Mouse (Mus musculus) cerebellum, adult 2 months (tissue): ENCODE measurements at regions not wholly inside any gene's neighbourhood (a gene's known extent, or its start where the extent isn't known, plus 50 kb on each side); places are given as distances from the start of the nearest gene placed in this dataset.

Experiments
- DNase-seq, 2 experiments: peaks; one replicate each; pipeline ENCODE4 v3.0.0; 2021
- H3K27ac ChIP-seq: fragments of 200-500 bp; 2 replicates; pipeline ENCODE4 v1.5.1; 2012; ENCODE audit warnings: low read length, control low read depth, inconsistent platforms; ENCODE audit not compliant: insufficient read depth
- H3K27me3 ChIP-seq: fragments of 200-500 bp; 2 replicates; pipeline ENCODE4 v1.6.1; 2012; ENCODE audit warnings: inconsistent platforms, mild to moderate bottlenecking, low read length, moderate library complexity; ENCODE audit not compliant: control insufficient read depth, insufficient read depth
- H3K4me1 ChIP-seq: fragments of 200-500 bp; 2 replicates; pipeline ENCODE4 v1.6.1; 2011; ENCODE audit warnings: low read length; ENCODE audit not compliant: control insufficient read depth, insufficient read depth
- H3K4me3 ChIP-seq: fragments of 200-500 bp; replicated peaks from 2 replicates; pipeline ENCODE3; 2011; ENCODE audit warnings: mild to moderate bottlenecking, low read depth, low read length, control low read depth; ENCODE audit not compliant: insufficient read depth
- CTCF ChIP-seq: fragments of 200-500 bp; IDR thresholded peaks from 2 replicates; pipeline ENCODE4 v1.5.1; 2011; ENCODE audit warnings: low read depth, mild to moderate bottlenecking, control low read depth, low read length, moderate library complexity, borderline replicate concordance; ENCODE audit not compliant: insufficient read depth
- POLR2A ChIP-seq: fragments of 200-500 bp; IDR thresholded peaks from 2 replicates; pipeline ENCODE4 v1.6.1; 2011; ENCODE audit warnings: low read length, control low read depth, borderline replicate concordance; ENCODE audit not compliant: insufficient read depth
- WGBS: fragments of 180-500 bp; shearing (Covaris S2); methylation state at CpG from one replicate; pipeline ENCODE4 v1.1.7; 2018; 5-methylcytosine and 5-hydroxymethylcytosine counted together

GRCm38 (mm10) chr12:31168221-31168890, 72.2 kb upstream of the Gm6993 start:
- Histone ChIP-seq H3K4me3 (no peak overlapping the region), H3K27ac (no peak overlapping the region), H3K4me1 (no peaks in the 10 kb centered on the region), H3K27me3 (no peaks in the 10 kb centered on the region)
- peak in 1 of 2 experiments; percentile 17 for DNase-seq
- 55% methylated on average over 4 of the region's 4 CpGs for WGBS
- TF ChIP-seq POLR2A, result no peak
- no peak for TF ChIP-seq CTCF

DNA sequence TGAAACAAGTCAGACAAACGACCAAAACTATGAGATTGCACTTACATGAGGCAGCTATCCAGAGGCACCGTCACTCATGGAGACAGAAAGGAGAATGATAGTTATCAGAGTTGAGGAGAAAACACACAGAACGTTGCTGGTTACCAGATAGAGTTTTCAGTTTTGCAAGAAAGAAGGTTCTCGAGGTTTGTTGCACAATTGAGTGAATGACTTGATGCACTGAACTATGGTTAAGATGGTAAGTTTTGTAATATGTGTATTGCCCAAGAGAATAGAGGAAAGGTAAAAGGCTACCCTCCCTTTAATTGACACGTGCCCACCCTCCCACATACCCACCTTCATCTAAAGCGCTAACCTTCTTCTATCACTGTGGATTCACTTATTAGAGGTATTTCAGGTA, 70.5 kb upstream of the Gm6993 start:
- DNase-seq, result no peak

DNA sequence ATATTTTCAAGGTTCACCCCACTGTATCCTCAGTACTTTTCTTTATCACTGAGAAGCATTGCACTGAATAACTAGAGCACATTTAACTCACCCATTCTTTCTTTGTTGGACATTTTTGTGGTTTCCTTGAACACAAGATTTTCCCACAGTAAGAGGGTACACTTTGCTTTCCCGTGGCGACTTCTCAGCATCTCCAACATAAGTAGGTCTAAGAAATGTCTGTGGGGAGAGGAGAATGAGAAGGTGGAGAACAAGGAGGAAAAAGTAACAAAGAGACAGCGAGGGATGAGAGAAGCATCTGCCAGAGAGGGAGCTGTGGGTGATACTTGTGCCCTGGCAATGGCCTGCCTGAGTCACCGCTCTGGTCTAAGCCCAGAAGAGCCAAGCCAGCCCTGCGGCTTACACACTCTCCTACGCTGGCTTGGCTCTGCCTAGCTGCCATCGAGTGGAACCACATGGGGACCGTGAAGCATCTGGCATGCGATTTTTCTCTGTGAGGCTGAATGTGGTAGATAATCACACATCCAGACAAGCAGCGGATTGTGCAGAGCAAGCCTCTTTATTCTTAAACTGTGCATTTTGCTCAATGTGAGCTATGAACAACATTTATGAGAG, 69.9 kb upstream of the Gm6993 start:
- Histone ChIP-seq H3K27me3 (no peaks in the 10 kb centered on the region), H3K4me3 (no peak overlapping the region), H3K4me1 (no peaks in the 10 kb centered on the region), H3K27ac (no peak overlapping the region)
- no peak for TF ChIP-seq POLR2A
- no peak for TF ChIP-seq CTCF
- peak in 1 of 2 experiments; percentile 32 for DNase-seq
- WGBS, result 29% methylated on average over 10 of the region's 10 CpGs

More for the DNA sequence above, 70.5 kb upstream of the Gm6993 start:
- no peak overlapping the region for H3K27ac ChIP-seq
- no peaks in the 10 kb centered on the region for H3K27me3 ChIP-seq
- H3K4me3 ChIP-seq, result no peak overlapping the region
- 87% methylated on average over 6 of the region's 6 CpGs for WGBS
- H3K4me1 ChIP-seq, result no peaks in the 10 kb centered on the region
- TF ChIP-seq POLR2A (no peak), CTCF (no peak)

DNA sequence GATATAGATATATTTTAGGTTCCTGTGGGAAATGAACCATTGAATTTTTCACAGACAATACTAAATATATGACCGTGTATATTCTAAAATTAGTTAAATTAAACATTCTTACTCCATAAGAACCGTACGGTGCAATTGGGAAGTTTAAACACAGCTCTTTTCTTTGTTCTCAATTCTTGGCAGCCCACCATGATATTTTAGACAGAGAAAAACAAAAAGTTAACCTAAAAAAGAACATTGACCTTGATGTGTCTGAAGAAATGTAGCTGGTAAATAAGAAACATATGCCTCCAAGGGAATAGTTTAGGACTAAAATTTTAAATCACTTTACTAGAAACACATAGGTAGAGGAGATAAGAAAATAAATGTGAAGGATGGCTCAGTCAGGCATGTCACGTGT, 68.6 kb upstream of the Gm6993 start:
- WGBS, result 91% methylated on average over 4 of the region's 4 CpGs
- TF ChIP-seq CTCF, result no peak
- no peak for TF ChIP-seq POLR2A
- Histone ChIP-seq H3K4me1 (no peaks in the 10 kb centered on the region), H3K27me3 (no peaks in the 10 kb centered on the region), H3K27ac (no peak overlapping the region), H3K4me3 (no peak overlapping the region)
- no peak for DNase-seq

DNA sequence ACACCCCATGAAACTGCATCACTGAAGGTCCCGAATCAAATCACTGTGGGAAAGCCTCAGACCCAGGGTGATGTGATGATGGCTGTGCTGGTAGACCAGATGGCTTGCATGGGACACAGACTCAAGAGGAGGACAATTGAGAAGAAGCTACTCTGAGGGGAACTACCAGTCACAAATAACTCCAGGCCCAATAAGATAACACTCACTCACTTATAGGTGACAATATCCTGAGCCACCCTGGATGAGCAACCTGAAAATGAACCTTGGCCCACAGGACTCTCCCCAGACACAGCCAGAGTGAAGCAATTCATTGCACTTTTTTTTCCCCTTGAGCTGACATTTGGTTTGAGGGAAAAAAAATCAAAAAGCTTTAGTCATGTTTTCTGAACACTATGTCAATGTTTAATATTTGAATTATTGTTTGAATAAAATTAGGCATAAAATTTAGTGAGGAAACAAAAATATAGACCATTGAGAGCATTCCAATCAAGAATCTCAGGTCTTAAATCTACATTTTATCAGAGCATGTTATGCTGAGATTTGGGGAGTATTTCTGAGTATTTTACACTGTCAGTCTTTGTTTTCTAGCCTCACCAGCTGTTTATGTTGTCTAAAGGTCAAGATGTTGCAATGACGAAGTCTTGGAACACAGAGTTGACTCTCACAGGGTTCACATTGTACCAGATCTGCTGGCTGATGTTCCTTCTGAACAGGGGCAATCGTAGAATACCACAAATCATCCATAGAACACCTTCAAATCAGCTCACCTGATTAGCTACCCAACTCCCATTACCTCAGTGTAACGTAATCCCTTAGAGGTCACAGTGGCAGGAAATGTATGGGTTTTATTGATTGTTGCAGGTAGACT, 67.9 kb upstream of the Gm6993 start:
- TF ChIP-seq CTCF (no peak), POLR2A (no peak)
- Histone ChIP-seq H3K27me3 (no peaks in the 10 kb centered on the region), H3K4me3 (no peak overlapping the region), H3K4me1 (no peaks in the 10 kb centered on the region), H3K27ac (no peak overlapping the region)
- 83% methylated on average over 4 of the region's 4 CpGs for WGBS
- no peak for DNase-seq

DNA sequence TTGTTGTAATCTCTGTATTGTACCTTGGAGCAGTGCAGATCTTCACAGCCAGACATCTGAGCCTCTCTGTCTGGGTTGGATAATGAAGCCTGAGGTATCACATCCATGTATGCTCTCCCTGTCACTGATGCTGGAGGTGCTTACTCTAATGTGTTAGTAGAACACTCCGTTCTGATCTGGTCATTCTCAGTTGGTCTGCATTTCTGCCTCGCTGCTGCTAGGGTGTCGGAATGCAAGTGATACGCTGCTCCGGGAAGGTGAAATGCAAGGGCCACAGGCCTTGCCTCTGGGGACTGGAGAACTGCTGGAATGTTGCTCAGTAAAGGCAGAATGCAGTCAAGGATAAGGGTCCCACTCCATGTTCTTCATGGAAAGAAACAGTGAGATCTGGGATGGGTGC, 67.1 kb upstream of the Gm6993 start:
- no peaks in the 10 kb centered on the region for H3K27me3 ChIP-seq
- H3K27ac ChIP-seq, result no peak overlapping the region
- DNase-seq, result no peak
- WGBS, result 94% methylated on average over 5 of the region's 5 CpGs
- no peak for TF ChIP-seq CTCF
- no peak for TF ChIP-seq POLR2A
- no peaks in the 10 kb centered on the region for H3K4me1 ChIP-seq
- H3K4me3 ChIP-seq, result no peak overlapping the region

DNA sequence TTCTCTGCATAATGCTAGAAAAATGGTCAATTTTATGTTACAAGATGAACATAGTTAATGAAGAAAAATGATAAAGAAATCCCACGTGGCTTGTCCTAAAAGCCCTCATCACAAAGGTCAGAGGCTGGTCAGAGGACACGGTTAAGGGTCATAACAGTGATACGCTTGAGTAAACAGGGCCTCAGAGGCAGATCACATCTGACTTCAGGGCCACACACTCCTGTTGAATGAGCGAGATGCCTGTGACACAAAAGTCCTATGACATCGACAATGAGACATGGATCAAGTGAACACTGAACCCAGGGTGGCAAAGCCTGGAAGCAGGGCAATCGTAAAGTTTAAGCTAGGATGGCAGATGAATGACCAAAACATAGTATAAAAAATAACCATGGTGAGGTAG, 61.0 kb upstream of the Gm6993 start:
- DNase-seq, result no peak
- no peaks in the 10 kb centered on the region for H3K4me1 ChIP-seq
- no peak overlapping the region for H3K27ac ChIP-seq
- 34% methylated on average over 6 of the region's 6 CpGs for WGBS
- H3K27me3 ChIP-seq, result no peaks in the 10 kb centered on the region
- TF ChIP-seq POLR2A (no peak), CTCF (no peak)
- no peak overlapping the region for H3K4me3 ChIP-seq

GRCm38 (mm10) chr12:31183632-31184031, 56.9 kb upstream of the Gm6993 start:
- Histone ChIP-seq H3K27me3 (no peaks in the 10 kb centered on the region), H3K4me3 (no peak overlapping the region), H3K27ac (no peak overlapping the region), H3K4me1 (no peaks in the 10 kb centered on the region)
- WGBS, result 79% methylated on average over 4 of the region's 4 CpGs
- no peak for DNase-seq
- TF ChIP-seq POLR2A (no peak), CTCF (no peak)
